Mouse (Mus musculus) kidney, embryonic 15.5 days (tissue): ENCODE measurements at regions not wholly inside any gene's neighbourhood (a gene's known extent, or its start where the extent isn't known, plus 50 kb on each side); places are given as distances from the start of the nearest gene placed in this dataset.
A peak's percentile ranks its signal among the peaks of the same experiment; 100 is the strongest.

Source experiments
- ATAC-seq: fragments of 200-750 bp; cut with Nextera tagmentation; replicated peaks from 2 replicates; pipeline ENCODE4 v1.8.0; 2017; ENCODE audit warnings: moderate TSS enrichment; ENCODE audit not compliant: low FRiP score
- H3K27ac ChIP-seq: fragments of 300-500 bp; sonication (generic); 2 replicates; pipeline ENCODE4 v1.5.1; 2015; ENCODE audit warnings: mild to moderate bottlenecking, inconsistent platforms
- H3K27me3 ChIP-seq: fragments of 300-500 bp; sonication (generic); 2 replicates; pipeline ENCODE4 v1.6.1; 2015; ENCODE audit warnings: inconsistent platforms
- H3K36me3 ChIP-seq: fragments of 300-500 bp; sonication (generic); 2 replicates; pipeline ENCODE4 v1.6.1; 2015; ENCODE audit warnings: inconsistent platforms
- H3K4me1 ChIP-seq: fragments of 300-500 bp; sonication (generic); 2 replicates; pipeline ENCODE4 v1.6.1; 2015; ENCODE audit warnings: inconsistent platforms
- H3K4me2 ChIP-seq: fragments of 300-500 bp; sonication (generic); 2 replicates; pipeline ENCODE4 v1.6.1; 2015; ENCODE audit warnings: moderate library complexity, mild to moderate bottlenecking, inconsistent platforms
- H3K4me3 ChIP-seq: fragments of 300-500 bp; sonication (generic); replicated peaks from 2 replicates; pipeline ENCODE4 v1.5.1; 2015; ENCODE audit warnings: mild to moderate bottlenecking, inconsistent platforms
- H3K9ac ChIP-seq: fragments of 300-500 bp; sonication (generic); 2 replicates; pipeline ENCODE4 v1.6.1; 2015; ENCODE audit warnings: mild to moderate bottlenecking, inconsistent platforms
- H3K9me3 ChIP-seq: fragments of 300-500 bp; sonication (generic); replicated peaks from 2 replicates; pipeline ENCODE4 v1.6.1; 2016; ENCODE audit warnings: inconsistent platforms
- WGBS: fragments of 180-500 bp; shearing (Covaris S2); methylation state at CpG from one replicate; pipeline ENCODE4 v1.1.7; 2015; ENCODE audit warnings: mixed read lengths; 5-methylcytosine and 5-hydroxymethylcytosine counted together

- Histone ChIP-seq H3K4me3 (no peak overlapping the region), H3K4me1 (no peaks in the 10 kb centered on the region), H3K27ac (no peak overlapping the region), H3K27me3 (no peaks in the 10 kb centered on the region), H3K4me2 (no peak overlapping the region), H3K9me3 (no peaks in the 10 kb centered on the region), H3K9ac (no peak overlapping the region), H3K36me3 (no peaks in the 10 kb centered on the region)
- no peak for ATAC-seq
These were observed 243.6 kb upstream of the Tle1 start for GRCm38 (mm10) chr4:72444177-72444770.

- no peak overlapping the region for H3K4me2 ChIP-seq
- no peak overlapping the region for H3K9ac ChIP-seq
- H3K36me3 ChIP-seq = no peaks in the 10 kb centered on the region
- no peak for ATAC-seq
- H3K4me1 ChIP-seq = no peaks in the 10 kb centered on the region
- no peaks in the 10 kb centered on the region for H3K9me3 ChIP-seq
- H3K27me3 ChIP-seq = no peaks in the 10 kb centered on the region
- no peak overlapping the region for H3K4me3 ChIP-seq
- H3K27ac ChIP-seq = no peak overlapping the region
These were observed 236.6 kb upstream of the Tle1 start for GRCm38 (mm10) chr4:72437367-72437766.

GRCm38 (mm10) chr4:72425316-72425715 lies 224.6 kb upstream of the Tle1 start:
- no peak overlapping the region for H3K4me3 ChIP-seq
- no peak for ATAC-seq
- no peak overlapping the region for H3K27ac ChIP-seq
- 92% methylated on average over 1 of the region's 1 CpGs for WGBS
- H3K27me3 ChIP-seq = no peaks in the 10 kb centered on the region
- no peaks in the 10 kb centered on the region for H3K36me3 ChIP-seq
- H3K4me1 ChIP-seq = no peaks in the 10 kb centered on the region
- H3K9ac ChIP-seq = no peak overlapping the region
- no peaks in the 10 kb centered on the region for H3K9me3 ChIP-seq
- H3K4me2 ChIP-seq = no peak overlapping the region

GRCm38 (mm10) chr4:72412100-72412788 lies 211.5 kb upstream of the Tle1 start:
- no peak for ATAC-seq
- Histone ChIP-seq H3K4me3 (no peak overlapping the region), H3K4me1 (no peaks in the 10 kb centered on the region), H3K27me3 (no peaks in the 10 kb centered on the region), H3K36me3 (no peaks in the 10 kb centered on the region), H3K9ac (no peak overlapping the region), H3K9me3 (no peaks in the 10 kb centered on the region), H3K27ac (no peak overlapping the region), H3K4me2 (no peak overlapping the region)
- WGBS = 93% methylated on average over 8 of the region's 8 CpGs

GRCm38 (mm10) chr4:72411343-72411742 lies 210.6 kb upstream of the Tle1 start:
- ATAC-seq = no peak
- 93% methylated on average over 3 of the region's 3 CpGs for WGBS
- no peaks in the 10 kb centered on the region for H3K4me1 ChIP-seq

GRCm38 (mm10) chr4:72400759-72401158 lies 200.0 kb upstream of the Tle1 start:
- WGBS = 88% methylated on average over 1 of the region's 1 CpGs
- Histone ChIP-seq H3K9me3 (no peaks in the 10 kb centered on the region), H3K36me3 (no peaks in the 10 kb centered on the region), H3K4me2 (no peak overlapping the region), H3K27ac (no peak overlapping the region), H3K4me1 (no peaks in the 10 kb centered on the region), H3K4me3 (no peak overlapping the region), H3K9ac (no peak overlapping the region), H3K27me3 (no peaks in the 10 kb centered on the region)
- ATAC-seq = no peak

More at GRCm38 (mm10) chr4:72411343-72411742, 210.6 kb upstream of the Tle1 start:
- Histone ChIP-seq H3K4me2 (no peak overlapping the region), H3K36me3 (no peaks in the 10 kb centered on the region), H3K9ac (no peak overlapping the region), H3K4me3 (no peak overlapping the region), H3K27me3 (no peaks in the 10 kb centered on the region), H3K9me3 (no peaks in the 10 kb centered on the region), H3K27ac (no peak overlapping the region)

- peaks cover 4% of the 10 kb centered on the region; the same call in 1 of the 2 replicates for H3K4me1 ChIP-seq
- no peak overlapping the region for H3K27ac ChIP-seq
- H3K4me3 ChIP-seq = no peak overlapping the region
- H3K9ac ChIP-seq = no peak overlapping the region
- H3K4me2 ChIP-seq = no peak overlapping the region
- WGBS = 79% methylated on average over 3 of the region's 3 CpGs
- H3K9me3 ChIP-seq = no peaks in the 10 kb centered on the region
- no peaks in the 10 kb centered on the region for H3K36me3 ChIP-seq
- no peaks in the 10 kb centered on the region for H3K27me3 ChIP-seq
- ATAC-seq = no peak
These were observed 191.2 kb upstream of the Tle1 start for GRCm38 (mm10) chr4:72391887-72392435.

- Histone ChIP-seq H3K9me3 (no peaks in the 10 kb centered on the region), H3K4me1 (peaks cover 4% of the 10 kb centered on the region; the same call in 1 of the 2 replicates), H3K9ac (no peak overlapping the region), H3K36me3 (no peaks in the 10 kb centered on the region), H3K4me3 (no peak overlapping the region), H3K27me3 (no peaks in the 10 kb centered on the region), H3K4me2 (no peak overlapping the region), H3K27ac (peak overlapping the region; percentile 41; the same call in 1 of the 2 replicates)
- peak; percentile 73 for ATAC-seq
- 56% methylated on average over 5 of the region's 5 CpGs for WGBS
These were observed 189.3 kb upstream of the Tle1 start for GRCm38 (mm10) chr4:72389811-72390625.

GRCm38 (mm10) chr4:72384901-72385264 lies 184.2 kb upstream of the Tle1 start:
- no peaks in the 10 kb centered on the region for H3K27me3 ChIP-seq
- no peaks in the 10 kb centered on the region for H3K9me3 ChIP-seq
- H3K4me1 ChIP-seq = peaks cover 19% of the 10 kb centered on the region; the same call in 1 of the 2 replicates
- no peak overlapping the region for H3K4me3 ChIP-seq
- no peak overlapping the region for H3K9ac ChIP-seq
- WGBS = 67% methylated on average over 12 of the region's 12 CpGs
- H3K27ac ChIP-seq = no peak overlapping the region
- H3K36me3 ChIP-seq = no peaks in the 10 kb centered on the region
- H3K4me2 ChIP-seq = no peak overlapping the region
- ATAC-seq = no peak

GRCm38 (mm10) chr4:72384259-72384900 lies 183.7 kb upstream of the Tle1 start:
- WGBS = 87% methylated on average over 5 of the region's 5 CpGs
- Histone ChIP-seq H3K27me3 (no peaks in the 10 kb centered on the region), H3K36me3 (no peaks in the 10 kb centered on the region), H3K4me1 (peaks cover 18% of the 10 kb centered on the region; the same call in 1 of the 2 replicates), H3K9ac (no peak overlapping the region), H3K4me3 (no peak overlapping the region), H3K9me3 (no peaks in the 10 kb centered on the region), H3K27ac (no peak overlapping the region), H3K4me2 (no peak overlapping the region)
- no peak for ATAC-seq

- no peak overlapping the region for H3K4me3 ChIP-seq
- 28% methylated on average over 2 of the region's 2 CpGs for whole genome bisulfite sequencing
- H3K27me3 ChIP-seq = no peaks in the 10 kb centered on the region
- H3K27ac ChIP-seq = no peak overlapping the region
- no peak for ATAC-seq
- no peaks in the 10 kb centered on the region for H3K9me3 ChIP-seq
- peaks cover 23% of the 10 kb centered on the region; the same call in 1 of the 2 replicates for H3K4me1 ChIP-seq
- no peak overlapping the region for H3K4me2 ChIP-seq
- no peak overlapping the region for H3K9ac ChIP-seq
- no peaks in the 10 kb centered on the region for H3K36me3 ChIP-seq
These were observed 183.0 kb upstream of the Tle1 start for GRCm38 (mm10) chr4:72383729-72384128.
